Mouse (Mus musculus) forebrain, embryonic 14.5 days (tissue): ENCODE measurements around the gene Ccdc62. TPM values are rescaled to one million over a fixed set of nuclear protein-coding genes. Genes with fewer than 3 reads are reported as not detected.

Source experiments
- ATAC-seq: fragments of 200-750 bp; cut with Nextera tagmentation; 2 replicates; pipeline ENCODE4 v1.8.0; 2017; ENCODE audit warnings: mild to moderate bottlenecking, moderate library complexity
- DNase-seq: peaks from one replicate; pipeline ENCODE4 v3.0.0-alpha.2; 2015; ENCODE audit warnings: low spot score
- H3K27ac ChIP-seq: fragments of 300-500 bp; sonication (generic); 2 replicates; pipeline ENCODE4 v1.5.1; 2014; ENCODE audit warnings: low read depth, mild to moderate bottlenecking, control low read depth, low read length, moderate library complexity
- H3K27me3 ChIP-seq: fragments of 300-500 bp; sonication (generic); replicated peaks from 2 replicates; pipeline ENCODE4 v1.6.1; 2014; ENCODE audit warnings: low read length, control low read depth, mixed read lengths; ENCODE audit not compliant: control insufficient read depth, insufficient read depth
- H3K36me3 ChIP-seq: fragments of 300-500 bp; sonication (generic); 2 replicates; pipeline ENCODE4 v1.6.1; 2014; ENCODE audit warnings: low read length, control low read depth; ENCODE audit not compliant: control insufficient read depth, insufficient read depth
- H3K4me1 ChIP-seq: fragments of 300-500 bp; sonication (generic); 2 replicates; pipeline ENCODE4 v1.6.1; 2014; ENCODE audit warnings: antibody characterized with exemption, low read length, control low read depth; ENCODE audit not compliant: control insufficient read depth, insufficient read depth
- H3K4me2 ChIP-seq: fragments of 300-500 bp; sonication (generic); 2 replicates; pipeline ENCODE4 v1.6.1; 2014; ENCODE audit warnings: mild to moderate bottlenecking, control low read depth, low read length
- H3K4me3 ChIP-seq: fragments of 300-500 bp; sonication (generic); 2 replicates; pipeline ENCODE4 v1.5.1; 2014; ENCODE audit warnings: low read depth, low read length, control low read depth
- H3K9ac ChIP-seq: fragments of 300-500 bp; sonication (generic); 2 replicates; pipeline ENCODE4 v1.6.1; 2014; ENCODE audit warnings: mild to moderate bottlenecking, low read length, control low read depth, moderate library complexity
- H3K9me3 ChIP-seq: fragments of 300-500 bp; sonication (generic); replicated peaks from 2 replicates; pipeline ENCODE4 v1.6.1; 2016; ENCODE audit warnings: low read length, control low read depth, mixed read lengths; ENCODE audit not compliant: control insufficient read depth
- WGBS: fragments of 180-500 bp; shearing (Covaris S2); extraction: QIAGEN DNeasy Blood & Tissue Kit; methylation state at CpG from one replicate; pipeline ENCODE4 v1.1.7; 2014; 5-methylcytosine and 5-hydroxymethylcytosine counted together
- polyA plus RNA-seq: library from polyadenylated mRNA; unstranded; fragments of >200 nt; fragmentation: Nextera tagmentation; extraction: Ambion mirVana; gene quantifications from 2 replicates; pipeline ENCODE4 v1.2.1, GENCODE M21; 2014

The Ccdc62 gene
- polyA plus RNA-seq, 1 experiment from 2014 or later = 5.3 TPM

DNA sequence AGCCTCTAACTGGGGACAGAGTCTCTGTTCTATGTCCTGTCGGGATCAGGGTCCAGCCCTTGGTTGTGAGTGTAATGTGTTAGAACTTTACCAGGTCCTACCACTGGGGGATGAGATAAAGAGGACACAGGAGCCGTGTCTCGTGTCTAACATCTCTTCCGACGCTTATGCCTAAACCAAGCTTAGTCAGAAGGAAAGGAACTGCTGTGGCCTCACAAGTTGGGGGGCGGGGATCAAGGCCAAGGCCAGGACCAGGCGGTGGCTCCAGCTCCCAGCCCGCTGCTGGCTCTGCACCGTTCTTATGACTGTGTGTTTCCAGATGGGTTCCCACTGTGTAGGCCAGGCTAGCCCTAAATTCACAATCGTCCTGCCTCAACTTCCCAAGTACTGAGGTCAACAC, 82.4 kb downstream of the Ccdc62 start:
- H3K4me1 ChIP-seq = peaks cover 53% of the 10 kb centered on the region
- no peak overlapping the region for H3K4me3 ChIP-seq

GRCm38 (mm10) chr5:124013747-124014146, 83.3 kb downstream of the Ccdc62 start:
- ATAC-seq (no peak), DNase-seq (no peak)
- Histone ChIP-seq H3K36me3 (peaks cover 30% of the 10 kb centered on the region), H3K4me3 (no peak overlapping the region), H3K4me1 (peaks cover 53% of the 10 kb centered on the region), H3K27ac (no peak overlapping the region), H3K4me2 (no peak overlapping the region), H3K9ac (no peak overlapping the region), H3K9me3 (no peaks in the 10 kb centered on the region), H3K27me3 (no peaks in the 10 kb centered on the region)
- 87% methylated on average over 16 of the region's 16 CpGs for WGBS

More for the DNA sequence above, 82.4 kb downstream of the Ccdc62 start:
- H3K9ac ChIP-seq = no peak overlapping the region
- H3K9me3 ChIP-seq = no peaks in the 10 kb centered on the region
- H3K27me3 ChIP-seq = no peaks in the 10 kb centered on the region
- no peak overlapping the region for H3K27ac ChIP-seq
- WGBS = 90% methylated on average over 10 of the region's 10 CpGs
- H3K36me3 ChIP-seq = peaks cover 36% of the 10 kb centered on the region
- DNase-seq (no peak), ATAC-seq (no peak)
- no peak overlapping the region for H3K4me2 ChIP-seq

GRCm38 (mm10) chr5:124014180-124014579, 83.7 kb downstream of the Ccdc62 start:
- no peaks in the 10 kb centered on the region for H3K27me3 ChIP-seq
- peaks cover 54% of the 10 kb centered on the region for H3K4me1 ChIP-seq
- no peak overlapping the region for H3K4me2 ChIP-seq
- H3K9ac ChIP-seq = no peak overlapping the region
- no peak overlapping the region for H3K27ac ChIP-seq
- H3K4me3 ChIP-seq = no peak overlapping the region
- peaks cover 27% of the 10 kb centered on the region for H3K36me3 ChIP-seq
- H3K9me3 ChIP-seq = no peaks in the 10 kb centered on the region
- DNase-seq = no peak
- no peak for ATAC-seq
- 86% methylated on average over 3 of the region's 3 CpGs for WGBS

GRCm38 (mm10) chr5:124014791-124015251, 84.3 kb downstream of the Ccdc62 start:
- Histone ChIP-seq H3K4me2 (no peak overlapping the region), H3K9ac (no peak overlapping the region), H3K9me3 (no peaks in the 10 kb centered on the region), H3K36me3 (peaks cover 21% of the 10 kb centered on the region), H3K27me3 (no peaks in the 10 kb centered on the region), H3K27ac (no peak overlapping the region), H3K4me1 (peaks cover 60% of the 10 kb centered on the region), H3K4me3 (no peak overlapping the region)
- DNase-seq (peak; percentile 36), ATAC-seq (no peak)
- WGBS = 14% methylated on average over 11 of the region's 11 CpGs

GRCm38 (mm10) chr5:124015727-124016126, 85.2 kb downstream of the Ccdc62 start:
- H3K27me3 ChIP-seq = no peaks in the 10 kb centered on the region
- no peak overlapping the region for H3K4me3 ChIP-seq
- H3K9ac ChIP-seq = no peak overlapping the region
- peaks cover 58% of the 10 kb centered on the region for H3K4me1 ChIP-seq
- peaks cover 13% of the 10 kb centered on the region; the same call in 1 of the 2 replicates for H3K36me3 ChIP-seq
- no peak for DNase-seq
- H3K9me3 ChIP-seq = no peaks in the 10 kb centered on the region
- WGBS = 80% methylated on average over 2 of the region's 2 CpGs
- H3K4me2 ChIP-seq = no peak overlapping the region
- no peak overlapping the region for H3K27ac ChIP-seq
- ATAC-seq = no peak

- DNase-seq (no peak), ATAC-seq (no peak)
- no peaks in the 10 kb centered on the region for H3K9me3 ChIP-seq
- H3K4me1 ChIP-seq = peaks cover 52% of the 10 kb centered on the region
- H3K36me3 ChIP-seq = peaks cover 18% of the 10 kb centered on the region; the same call in 1 of the 2 replicates
- no peak overlapping the region for H3K4me3 ChIP-seq
- no peak overlapping the region for H3K4me2 ChIP-seq
- no peaks in the 10 kb centered on the region for H3K27me3 ChIP-seq
- no peak overlapping the region for H3K9ac ChIP-seq
- 83% methylated on average over 7 of the region's 7 CpGs for WGBS
- no peak overlapping the region for H3K27ac ChIP-seq
Observed at GRCm38 (mm10) chr5:124016291-124016821, 85.9 kb downstream of the Ccdc62 start.

GRCm38 (mm10) chr5:124017941-124018340, 87.5 kb downstream of the Ccdc62 start:
- peaks cover 38% of the 10 kb centered on the region for H3K4me1 ChIP-seq
- no peaks in the 10 kb centered on the region for H3K27me3 ChIP-seq

GRCm38 (mm10) chr5:124018651-124019050, 88.2 kb downstream of the Ccdc62 start:
- DNase-seq = no peak
- H3K4me1 ChIP-seq = peaks cover 32% of the 10 kb centered on the region
- no peak overlapping the region for H3K4me2 ChIP-seq
- H3K36me3 ChIP-seq = peaks cover 26% of the 10 kb centered on the region; the same call in 1 of the 2 replicates
- ATAC-seq = no peak
- H3K9me3 ChIP-seq = no peaks in the 10 kb centered on the region
- no peak overlapping the region for H3K9ac ChIP-seq
- H3K4me3 ChIP-seq = no peak overlapping the region
- 91% methylated on average over 9 of the region's 9 CpGs for WGBS
- H3K27ac ChIP-seq = 0 out of 2 replicates have a peak overlapping the region, but pooled peaks have one; percentile 11
- no peaks in the 10 kb centered on the region for H3K27me3 ChIP-seq

More at GRCm38 (mm10) chr5:124017941-124018340, 87.5 kb downstream of the Ccdc62 start:
- no peak overlapping the region for H3K4me2 ChIP-seq
- H3K9me3 ChIP-seq = no peaks in the 10 kb centered on the region
- ATAC-seq = no peak
- no peak overlapping the region for H3K27ac ChIP-seq
- H3K36me3 ChIP-seq = peaks cover 26% of the 10 kb centered on the region; the same call in 1 of the 2 replicates
- H3K9ac ChIP-seq = no peak overlapping the region
- WGBS = 86% methylated on average over 9 of the region's 9 CpGs
- H3K4me3 ChIP-seq = no peak overlapping the region
- DNase-seq = no peak
